Mouse (Mus musculus) limb, embryonic 11.5 days (tissue): ENCODE results near the gene Dtymk. TPM values are rescaled to one million over a fixed set of nuclear protein-coding genes. Genes with fewer than 3 reads are reported as not detected.
"Not testable (repeated sequence)": the region's sequence is repeated elsewhere in the genome, so short reads cannot be mapped to it uniquely, and the experiment has no call there.

Source experiments
- ATAC-seq: fragments of 200-750 bp; cut with Nextera tagmentation; 2 replicates; pipeline ENCODE4 v1.8.0; 2017; ENCODE audit warnings: low read depth; ENCODE audit not compliant: insufficient number of reproducible peaks, low FRiP score, low TSS enrichment
- DNase-seq: peaks from one replicate; pipeline ENCODE4 v3.0.0-alpha.2; 2015; ENCODE audit warnings: low spot score
- H3K27ac ChIP-seq: fragments of 300-500 bp; sonication (generic); replicated peaks from 2 replicates; pipeline ENCODE4 v1.5.1; 2014; ENCODE audit warnings: low read depth, mild to moderate bottlenecking, low read length
- H3K27me3 ChIP-seq: fragments of 300-500 bp; sonication (generic); 2 replicates; pipeline ENCODE4 v1.6.1; 2014; ENCODE audit warnings: mild to moderate bottlenecking, low read length, mixed read lengths; ENCODE audit not compliant: control insufficient read depth, insufficient read depth
- H3K36me3 ChIP-seq: fragments of 300-500 bp; sonication (generic); 2 replicates; pipeline ENCODE4 v1.6.1; 2014; ENCODE audit warnings: mild to moderate bottlenecking, low read length, moderate library complexity, mixed read lengths; ENCODE audit not compliant: control insufficient read depth, insufficient read depth
- H3K4me1 ChIP-seq: fragments of 300-500 bp; sonication (generic); 2 replicates; pipeline ENCODE4 v1.6.1; 2014; ENCODE audit warnings: low read length, mixed read lengths; ENCODE audit not compliant: control insufficient read depth, insufficient read depth
- H3K4me2 ChIP-seq: fragments of 300-500 bp; sonication (generic); 2 replicates; pipeline ENCODE4 v1.6.1; 2014; ENCODE audit warnings: low read depth, mild to moderate bottlenecking, moderate library complexity; ENCODE audit not compliant: severe bottlenecking
- H3K4me3 ChIP-seq: fragments of 300-500 bp; sonication (generic); 2 replicates; pipeline ENCODE4 v1.5.1; 2014; ENCODE audit warnings: low read depth, low read length
- H3K9ac ChIP-seq: fragments of 300-500 bp; sonication (generic); 2 replicates; pipeline ENCODE4 v1.6.1; 2014; ENCODE audit warnings: mild to moderate bottlenecking, low read length
- H3K9me3 ChIP-seq: fragments of 300-500 bp; sonication (generic); 2 replicates; pipeline ENCODE4 v1.6.1; 2016; ENCODE audit warnings: low read length; ENCODE audit not compliant: control insufficient read depth
- WGBS: fragments of 180-500 bp; shearing (Covaris S2); extraction: QIAGEN DNeasy Blood & Tissue Kit; methylation state at CpG from one replicate; pipeline ENCODE4 v1.1.7; 2014; 5-methylcytosine and 5-hydroxymethylcytosine counted together
- polyA plus RNA-seq: library from polyadenylated mRNA; unstranded; fragments of >200 nt; fragmentation: Nextera tagmentation; extraction: Ambion mirVana; gene quantifications from 2 replicates; pipeline ENCODE4 v1.2.1, GENCODE M21; 2014

The Dtymk gene
- polyA plus RNA-seq, 1 experiment from 2014 or later: 268 TPM

GRCm38 (mm10) chr1:93764871-93765591 lies 36.7 kb downstream of the Dtymk start:
- no peak overlapping the region for H3K9ac ChIP-seq
- H3K27ac ChIP-seq: no peak overlapping the region
- WGBS: 96% methylated on average over 9 of the region's 9 CpGs
- no peak for DNase-seq
- H3K4me1 ChIP-seq: no peaks in the 10 kb centered on the region
- no peak for ATAC-seq
- H3K4me2 ChIP-seq: no peak overlapping the region
- H3K36me3 ChIP-seq: 0 out of 2 replicates have a peak, but pooled peaks cover 2% of the 10 kb centered on the region
- no peak overlapping the region for H3K4me3 ChIP-seq
- no peaks in the 10 kb centered on the region for H3K27me3 ChIP-seq
- H3K9me3 ChIP-seq: no peaks in the 10 kb centered on the region

- H3K4me1 ChIP-seq, H3K9ac ChIP-seq, H3K4me2 ChIP-seq, H3K4me3 ChIP-seq, H3K27ac ChIP-seq, ATAC-seq, DNase-seq, H3K36me3 ChIP-seq, H3K27me3 ChIP-seq, H3K9me3 ChIP-seq: not testable (repeated sequence)
- WGBS: 83% methylated on average over 3 of the region's 3 CpGs
These were observed 38.2 kb downstream of the Dtymk start for GRCm38 (mm10) chr1:93763531-93763930.

GRCm38 (mm10) chr1:93760076-93760475 lies 41.7 kb downstream of the Dtymk start:
- WGBS: 98% methylated on average over 1 of the region's 1 CpGs
- DNase-seq (no peak), ATAC-seq (no peak)
- no peak overlapping the region for H3K4me2 ChIP-seq
- 0 out of 2 replicates have a peak, but pooled peaks cover 2% of the 10 kb centered on the region for H3K4me1 ChIP-seq
- H3K27ac ChIP-seq: no peak overlapping the region
- no peaks in the 10 kb centered on the region for H3K36me3 ChIP-seq
- H3K27me3 ChIP-seq: no peaks in the 10 kb centered on the region
- no peak overlapping the region for H3K9ac ChIP-seq
- H3K4me3 ChIP-seq: no peak overlapping the region
- H3K9me3 ChIP-seq: no peaks in the 10 kb centered on the region

- Histone ChIP-seq H3K36me3 (no peaks in the 10 kb centered on the region), H3K4me3 (no peak overlapping the region), H3K4me2 (peak overlapping the region; percentile 84; the same call in 1 of the 2 replicates), H3K27me3 (no peaks in the 10 kb centered on the region), H3K27ac (no peak overlapping the region), H3K4me1 (peaks cover 7% of the 10 kb centered on the region), H3K9ac (no peak overlapping the region), H3K9me3 (no peaks in the 10 kb centered on the region)
- DNase-seq (no peak), ATAC-seq (no peak)
These were observed 45.6 kb downstream of the Dtymk start for GRCm38 (mm10) chr1:93756154-93756553.

GRCm38 (mm10) chr1:93755618-93756017 lies 46.1 kb downstream of the Dtymk start:
- no peaks in the 10 kb centered on the region for H3K27me3 ChIP-seq
- H3K4me2 ChIP-seq: peak overlapping the region; percentile 84
- H3K4me3 ChIP-seq: peak overlapping the region; percentile 93
- WGBS: 31% methylated on average over 7 of the region's 7 CpGs
- H3K27ac ChIP-seq: no peak overlapping the region
- peaks cover 7% of the 10 kb centered on the region for H3K4me1 ChIP-seq
- peak overlapping the region; percentile 85; the same call in 1 of the 2 replicates for H3K9ac ChIP-seq
- DNase-seq: no peak
- no peaks in the 10 kb centered on the region for H3K9me3 ChIP-seq
- no peaks in the 10 kb centered on the region for H3K36me3 ChIP-seq
- ATAC-seq: no peak

GRCm38 (mm10) chr1:93755291-93755610 lies 46.5 kb downstream of the Dtymk start:
- Histone ChIP-seq H3K27me3 (no peaks in the 10 kb centered on the region), H3K36me3 (no peaks in the 10 kb centered on the region)
- WGBS: under 1% methylated on average over 13 of the region's 13 CpGs

GRCm38 (mm10) chr1:93754573-93755290 lies 47.0 kb downstream of the Dtymk start, which contains the start of gene Thap4:
Gene Thap4 (minus strand): TSS chr1:93754864.
- Histone ChIP-seq H3K9me3 (no peaks in the 10 kb centered on the region), H3K36me3 (peaks cover under 1% of the 10 kb centered on the region), H3K4me1 (peaks cover 7% of the 10 kb centered on the region), H3K4me3 (peak within 1 kb of the TSS; percentile 93), H3K4me2 (peak within 1 kb of the TSS; percentile 84), H3K27ac (peak within 1 kb of the TSS; percentile 87), H3K27me3 (no peaks in the 10 kb centered on the region), H3K9ac (peak within 1 kb of the TSS; percentile 85)
- DNase-seq: peak; percentile 86
- peak; percentile 89 for ATAC-seq
- under 1% methylated on average over 96 of the region's 121 CpGs for WGBS

More at GRCm38 (mm10) chr1:93755291-93755610, 46.5 kb downstream of the Dtymk start:
- DNase-seq: no peak
- Histone ChIP-seq H3K27ac (peak overlapping the region; percentile 87; the same call in 1 of the 2 replicates), H3K9ac (peak overlapping the region; percentile 85), H3K9me3 (no peaks in the 10 kb centered on the region), H3K4me2 (peak overlapping the region; percentile 84), H3K4me3 (peak overlapping the region; percentile 93), H3K4me1 (peaks cover 7% of the 10 kb centered on the region)
- no peak for ATAC-seq

GRCm38 (mm10) chr1:93753911-93754572 lies 47.7 kb downstream of the Dtymk start:
- peaks cover 7% of the 10 kb centered on the region for H3K36me3 ChIP-seq
- H3K27me3 ChIP-seq: no peaks in the 10 kb centered on the region
- peak overlapping the region; percentile 87 for H3K27ac ChIP-seq
- peak; percentile 52 for ATAC-seq
- WGBS: under 1% methylated on average over 59 of the region's 59 CpGs
- H3K9ac ChIP-seq: peak overlapping the region; percentile 85
- H3K4me2 ChIP-seq: peak overlapping the region; percentile 84
- peak overlapping the region; percentile 93 for H3K4me3 ChIP-seq
- DNase-seq: peak; percentile 66
- H3K9me3 ChIP-seq: no peaks in the 10 kb centered on the region
- H3K4me1 ChIP-seq: peaks cover 7% of the 10 kb centered on the region
